Mouse (Mus musculus): ENCODE measurements at regions not wholly inside any gene's neighbourhood (a gene's known extent, or its start where the extent isn't known, plus 50 kb on each side); places are given as distances from the start of the nearest gene placed in this dataset.

- DNase-seq (ENCODE audit: low spot score in 2 of 2), result no peak
Observed at GRCm38 (mm10) chr9:69814432-69814831, 53.7 kb upstream of the Foxb1 start.

- DNase-seq (ENCODE audit: low spot score in 2 of 2), result peak in 1 of 2 experiments; percentile 5
Observed at GRCm38 (mm10) chr9:69823179-69823966, 62.6 kb upstream of the Foxb1 start.

GRCm38 (mm10) chr9:69828428-69828827, 67.7 kb upstream of the Foxb1 start:
- DNase-seq (ENCODE audit: low spot score in 2 of 2), result no peak

- no peak for DNase-seq (ENCODE audit: low spot score in 2 of 2)
Observed at GRCm38 (mm10) chr9:69835396-69835795, 74.7 kb upstream of the Foxb1 start.

GRCm38 (mm10) chr9:69839198-69839597, 78.5 kb upstream of the Foxb1 start:
- DNase-seq (ENCODE audit: low spot score in 2 of 2), result no peak

GRCm38 (mm10) chr9:69844712-69845111, 84.0 kb upstream of the Foxb1 start:
- no peak for DNase-seq (ENCODE audit: low spot score in 2 of 2)

- DNase-seq (ENCODE audit: low spot score in 2 of 2), result no peak
Observed at GRCm38 (mm10) chr9:69845210-69845609, 84.5 kb upstream of the Foxb1 start.

GRCm38 (mm10) chr9:69856621-69857020, 95.9 kb upstream of the Foxb1 start:
- DNase-seq (ENCODE audit: low spot score in 2 of 2), result no peak

GRCm38 (mm10) chr9:69858619-69859018, 97.9 kb upstream of the Foxb1 start:
- DNase-seq (ENCODE audit: low spot score in 2 of 2), result no peak

GRCm38 (mm10) chr9:69870182-69870581, 109.4 kb upstream of the Foxb1 start:
- DNase-seq (ENCODE audit: low spot score in 2 of 2), result peak in 1 of 2 experiments; percentile 20

- DNase-seq (ENCODE audit: low spot score in 2 of 2), result no peak
Observed at GRCm38 (mm10) chr9:69886351-69886750, 102.9 kb upstream of the Bnip2 start.

- no peak for DNase-seq (ENCODE audit: low spot score in 2 of 2)
Observed at GRCm38 (mm10) chr9:69898016-69898415, 91.2 kb upstream of the Bnip2 start.

- peak in 1 of 2 experiments; percentile 11 for DNase-seq (ENCODE audit: low spot score in 2 of 2)
Observed at GRCm38 (mm10) chr9:69899371-69899770, 89.9 kb upstream of the Bnip2 start.

- DNase-seq (ENCODE audit: low spot score in 2 of 2), result no peak
Observed at GRCm38 (mm10) chr9:69900871-69901270, 88.4 kb upstream of the Bnip2 start.

- no peak for DNase-seq (ENCODE audit: low spot score in 2 of 2)
Observed at GRCm38 (mm10) chr9:69907123-69907945, 81.9 kb upstream of the Bnip2 start.

- no peak for DNase-seq (ENCODE audit: low spot score in 2 of 2)
Observed at GRCm38 (mm10) chr9:69910621-69911020, 78.6 kb upstream of the Bnip2 start.

- no peak for DNase-seq (ENCODE audit: low spot score in 2 of 2)
Observed at GRCm38 (mm10) chr9:69928126-69928525, 61.1 kb upstream of the Bnip2 start.

- DNase-seq (ENCODE audit: low spot score in 2 of 2), result no peak
Observed at GRCm38 (mm10) chr9:69937863-69938262, 51.4 kb upstream of the Bnip2 start.

All from left cerebral cortex, adult 9 months (tissue).